ENCODE assay signal across 10 mouse cellular contexts in genomic region chr12:86188161-86188560, GRCm38 (mm10). TPM values are rescaled to one million over a fixed set of nuclear protein-coding genes. Genes with fewer than 3 reads are reported as not detected.
A peak's percentile ranks its signal among the peaks of the same experiment; 100 is the strongest.
DNase-seq lines count a peak whose midpoint lies in the region; ATAC-seq and TF ChIP-seq lines count a peak whose summit lies in the region.
"Had no signal": no experiment of that assay in that cellular context is flagged by ENCODE, and none has a peak within 500 bp of the region (broad histone marks: within the 10 kb centered on the region; RNA-seq: fewer than 3 reads in every experiment).

No protein-coding gene starts in this region.

- peak; percentile 65 for TF ChIP-seq CTCF in left cerebral cortex, adult 2 months (IDR thresholded peaks at IDR 0.05)

- DNase-seq in cerebellum, postnatal 10 days: peak; percentile 53 to 55
- peak in 1 of 2 experiments; percentile 49 for DNase-seq in left cerebral cortex, adult 2 months (ENCODE audit: extremely low spot score in 1 of 2, low spot score in 2 of 2)
- DNase-seq in left cerebral cortex, adult 8-10 months (ENCODE audit: low spot score in 2 of 2): no peak
- peak; percentile 44 for DNase-seq in NIH3T3 (ENCODE audit: low read depth)
- DNase-seq in left cerebral cortex, postnatal 4 days: peak; percentile 45
- no peak for DNase-seq in urinary bladder, postnatal 36 days (ENCODE audit: low spot score in 2 of 2)

- no peak overlapping the region for H3K4me3 ChIP-seq in left cerebral cortex, adult 2 months
- H3K4me3 ChIP-seq: heart, embryonic 13.5 days; lung, embryonic 15.5 days had no signal

- ATAC-seq in cerebellum, adult (ENCODE audit: insufficient number of reproducible peaks, low FRiP score, low TSS enrichment): no peak
- no peak for ATAC-seq in erythroblast, adult 5-6 weeks (replicated peaks; ENCODE audit: low FRiP score, poor library complexity, severe bottlenecking)

- no peak overlapping the region for H3K27ac ChIP-seq in left cerebral cortex, adult 2 months
- H3K27ac ChIP-seq: heart, embryonic 13.5 days; lung, embryonic 15.5 days had no signal

- intact Hi-C loops in left cerebral cortex, adult 2 months (cut with DNase I): no loop called here
- intact Hi-C loops in left cerebral cortex, postnatal 4 days (cut with DNase I): no loop called here

RNA-seq across cellular contexts. Expression of gene Gpatch2l, which starts 53.5 kb away (rescaled TPM):
- 10 to 100 TPM; 37.3 to 37.9 TPM for total RNA-seq in left cerebral cortex, adult 2 months (2021)
- total RNA-seq in left cerebral cortex, adult 8-10 months (2022): 10 to 100 TPM; 34.1 to 37.5 (median 36.1) TPM
- total RNA-seq in left cerebral cortex, postnatal 4 days (2021): 10 to 100 TPM; 47.9 to 50.8 TPM
- 13.4 and 17.1 TPM in 2 replicates for total RNA-seq in erythroblast, adult 5-6 weeks (2015; ENCODE audit: low replicate concordance)
- 15.9 and 16.8 TPM in 2 replicates for total RNA-seq in erythroblast, adult 5-6 weeks (2017; ENCODE audit: low replicate concordance)

Comparison
In these comparisons a context has a peak if more than half of its experiments do, and no peak if none do; other contexts are left out.
1. DNase-seq: peak in cerebellum, postnatal 10 days (2 of 2), NIH3T3 (single experiment) and left cerebral cortex, postnatal 4 days (single experiment); none in left cerebral cortex, adult 8-10 months (0 of 2) and urinary bladder, postnatal 36 days (0 of 2).